Mouse (Mus musculus): Measurements from ENCODE around the gene Rdh14.

Gene Rdh14

GRCm38 (mm10) chr12:10390671-10391441, at the start of gene Rdh14:
Gene Rdh14, plus strand, starts transcription at chr12:10390772.
- DNase-seq (ENCODE audit: inconsistent age in 2 of 2, low spot score in 1 of 2), result peak; percentile 96 to 99

DNA sequence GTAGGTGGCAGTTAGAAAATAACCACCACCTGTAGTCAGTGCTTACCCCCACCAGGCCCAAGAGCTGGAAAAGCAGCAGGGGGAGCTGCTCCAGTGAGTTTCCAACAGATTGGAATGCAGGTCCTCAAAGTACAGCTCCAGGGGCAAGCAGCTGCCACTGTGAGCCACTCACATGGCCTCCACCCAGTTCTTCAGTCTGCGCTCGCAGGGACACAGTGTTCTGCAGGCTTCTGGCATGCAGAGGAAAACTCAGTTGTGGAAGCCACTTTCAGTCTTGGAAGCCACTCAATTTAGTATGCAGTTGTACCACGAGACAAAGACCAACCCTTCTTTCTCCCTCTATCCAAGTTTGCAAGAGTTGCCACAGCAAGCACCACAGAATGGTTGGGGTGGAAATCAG, 39.9 kb upstream of the Rdh14 start:
- DNase-seq (ENCODE audit: inconsistent age in 2 of 2, low spot score in 1 of 2), result no peak

GRCm38 (mm10) chr12:10357756-10358155, 32.8 kb upstream of the Rdh14 start:
- DNase-seq (ENCODE audit: inconsistent age in 2 of 2, low spot score in 1 of 2), result no peak

DNA sequence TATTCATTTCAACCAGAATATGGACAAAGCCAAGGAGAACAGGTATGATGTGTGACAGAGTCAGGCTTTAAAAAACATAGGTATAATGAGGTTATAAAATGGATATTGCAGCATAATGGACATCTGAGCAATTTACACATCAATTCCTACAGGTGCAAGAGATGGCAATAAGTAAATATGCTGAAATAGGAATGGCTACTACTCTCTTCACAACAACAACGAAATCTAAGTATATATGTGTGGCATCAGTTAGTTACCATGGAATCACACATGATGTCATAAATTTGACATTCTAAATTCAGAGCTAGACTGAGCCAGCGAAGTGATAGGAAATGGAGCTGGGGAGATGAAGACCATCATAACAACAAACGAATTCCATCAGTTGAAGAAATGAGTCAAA, 20.9 kb upstream of the Rdh14 start, which contains the start of gene Nt5c1b:
TSS of gene Nt5c1b (plus strand) at position 301 of the 400 bp plus-strand sequence.
- no peak for DNase-seq (ENCODE audit: inconsistent age in 2 of 2, low spot score in 1 of 2)

DNA sequence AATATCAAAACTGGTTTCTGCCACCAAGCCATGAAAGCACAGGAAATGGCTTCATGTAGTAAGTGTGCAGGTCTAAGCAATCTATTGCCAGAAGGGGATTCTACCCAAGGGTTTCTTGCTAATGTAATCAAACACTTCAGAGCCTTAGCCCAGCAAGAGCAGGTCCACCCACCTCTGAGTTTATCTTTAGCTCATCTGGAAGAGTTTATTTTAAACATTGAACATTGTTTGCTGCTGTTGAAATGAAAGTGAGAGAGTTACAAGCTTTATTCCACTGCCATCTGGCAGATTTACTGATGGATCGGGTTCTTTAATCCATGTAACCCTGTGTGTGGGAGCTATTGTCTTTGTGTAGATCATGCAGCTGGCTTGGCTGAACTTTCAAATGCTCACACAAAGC, 10.2 kb downstream of the Rdh14 start:
- no peak for DNase-seq (ENCODE audit: inconsistent age in 2 of 2, low spot score in 1 of 2)

- no peak for DNase-seq (ENCODE audit: inconsistent age in 2 of 2, low spot score in 1 of 2)
Measured at GRCm38 (mm10) chr12:10402421-10403115, 12.0 kb downstream of the Rdh14 start.

GRCm38 (mm10) chr12:10410511-10411179, 20.1 kb downstream of the Rdh14 start:
- no peak for DNase-seq (ENCODE audit: inconsistent age in 2 of 2, low spot score in 1 of 2)

GRCm38 (mm10) chr12:10411453-10411852, 20.9 kb downstream of the Rdh14 start:
- peak in 1 of 2 experiments; percentile 51 for DNase-seq (ENCODE audit: inconsistent age in 2 of 2, low spot score in 1 of 2)

DNA sequence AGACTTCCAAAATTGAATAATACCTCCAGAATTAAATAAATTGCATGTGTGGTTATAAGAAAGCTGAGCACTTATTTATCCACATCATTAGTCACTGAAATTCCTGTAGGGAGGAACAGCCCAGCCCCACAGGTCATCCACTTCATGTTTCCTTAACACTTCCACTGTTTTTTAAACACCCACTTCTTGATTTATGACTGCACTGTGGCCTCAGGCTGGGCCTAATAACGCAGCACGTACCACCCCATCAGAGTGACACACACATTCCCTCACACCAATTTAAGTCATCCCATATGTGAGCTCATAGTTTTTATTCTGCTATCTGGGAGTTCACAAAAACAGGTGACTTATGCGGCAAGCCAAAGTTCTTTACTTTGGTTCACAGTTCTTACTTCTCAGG, 31.8 kb downstream of the Rdh14 start:
- DNase-seq (ENCODE audit: inconsistent age in 2 of 2, low spot score in 1 of 2), result no peak

DNA sequence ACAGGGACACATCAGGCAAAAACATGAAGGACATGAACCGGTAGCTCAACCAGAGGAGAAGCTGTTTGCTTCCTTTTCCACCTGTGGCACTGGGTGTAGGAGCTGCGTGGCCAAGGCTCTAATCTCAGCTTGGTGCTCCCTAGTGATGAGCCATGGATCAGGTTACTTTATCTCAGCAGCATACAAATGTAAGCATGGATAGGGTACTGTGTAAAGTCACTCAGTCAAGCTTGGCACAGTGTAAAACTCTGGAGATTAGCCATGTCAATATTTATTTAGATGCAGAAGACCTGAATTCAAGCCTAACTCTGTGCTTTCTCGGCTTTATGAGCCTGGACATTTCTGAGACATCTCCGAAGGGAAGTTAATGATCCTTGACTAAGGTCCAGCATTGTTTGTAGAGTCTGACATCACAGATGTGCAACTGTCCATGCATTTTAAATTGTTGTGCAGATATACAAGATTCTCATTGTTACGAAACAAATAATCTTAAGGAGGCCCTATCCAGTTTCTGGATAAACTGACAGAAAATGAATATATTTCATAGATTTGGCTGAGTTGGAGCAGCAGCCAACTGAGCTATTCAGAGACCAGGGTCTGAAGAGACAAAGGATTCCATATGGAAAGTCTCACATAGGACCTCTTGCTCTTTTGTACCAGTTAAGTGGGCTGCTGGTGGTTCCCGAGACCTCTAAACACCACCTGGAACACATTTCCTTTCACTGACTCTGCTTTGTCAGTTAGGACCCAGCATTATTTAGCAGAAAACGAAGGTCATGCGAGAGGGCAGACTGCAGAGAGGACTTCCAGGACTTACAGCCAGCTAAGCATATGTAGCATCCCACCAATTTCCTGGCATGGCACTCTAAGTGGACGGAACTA, 35.7 kb downstream of the Rdh14 start:
- DNase-seq (ENCODE audit: inconsistent age in 2 of 2, low spot score in 1 of 2), result no peak

DNA sequence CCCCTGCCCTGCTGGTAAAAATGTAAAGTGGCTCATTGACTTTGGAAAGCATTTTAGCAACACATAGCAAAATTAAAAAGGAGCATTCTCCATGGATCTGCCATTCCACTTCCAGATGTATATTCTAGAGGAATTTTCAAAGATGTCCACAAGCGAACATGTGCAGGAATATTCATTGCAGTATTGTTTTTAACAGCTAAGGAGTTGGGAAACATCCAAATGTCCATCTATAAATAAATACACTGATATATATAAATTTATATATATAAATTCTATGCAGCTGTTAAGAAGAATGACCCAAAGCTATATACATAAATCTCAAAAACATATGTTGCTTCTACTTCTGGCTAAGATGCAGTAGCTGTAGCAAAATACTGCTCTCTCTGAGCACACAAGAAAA, 40.4 kb downstream of the Rdh14 start:
- no peak for DNase-seq (ENCODE audit: inconsistent age in 2 of 2, low spot score in 1 of 2)

GRCm38 (mm10) chr12:10438054-10439001, 47.8 kb downstream of the Rdh14 start:
- DNase-seq (ENCODE audit: inconsistent age in 2 of 2, low spot score in 1 of 2), result peak; percentile 68 to 91

DNA sequence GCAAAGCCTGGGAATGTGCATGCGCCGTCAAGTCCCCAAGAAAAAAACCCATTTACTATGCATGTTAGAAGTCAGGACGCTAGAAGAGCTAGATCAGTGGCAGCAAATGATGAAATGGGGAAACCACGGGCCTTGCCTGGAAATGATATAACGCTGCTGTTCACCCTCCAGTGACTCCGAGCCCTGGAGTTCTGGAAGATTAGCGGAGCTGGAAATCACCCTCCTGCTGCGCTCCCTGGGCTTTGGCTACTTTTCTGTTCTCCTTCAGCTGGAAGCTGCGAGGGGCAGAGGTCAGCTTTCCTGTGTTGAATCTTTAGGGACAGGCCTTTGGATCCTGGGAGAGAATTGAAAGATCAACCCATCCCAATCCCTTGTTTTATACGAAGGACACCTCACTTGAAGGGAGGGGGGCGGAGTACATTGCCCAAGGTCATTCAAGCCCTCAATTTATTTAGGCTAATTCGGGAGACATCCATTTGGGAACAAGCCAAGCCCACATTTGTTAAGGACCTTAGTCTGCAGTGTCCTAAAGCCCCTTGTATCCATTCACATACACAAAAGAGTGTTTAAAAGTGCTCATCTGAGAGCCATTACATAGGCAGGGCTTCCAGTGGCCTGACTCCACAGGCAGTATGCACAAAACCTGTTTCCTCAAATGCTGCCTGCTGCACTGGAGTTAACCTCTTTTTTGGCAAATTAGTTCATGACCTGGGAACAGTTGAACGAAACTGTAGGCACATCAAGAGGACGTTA, 49.1 kb downstream of the Rdh14 start:
- DNase-seq (ENCODE audit: inconsistent age in 2 of 2, low spot score in 1 of 2), result no peak
